Comparison of ENCODE assay signal across 8 mouse cellular contexts in the genomic region with DNA sequence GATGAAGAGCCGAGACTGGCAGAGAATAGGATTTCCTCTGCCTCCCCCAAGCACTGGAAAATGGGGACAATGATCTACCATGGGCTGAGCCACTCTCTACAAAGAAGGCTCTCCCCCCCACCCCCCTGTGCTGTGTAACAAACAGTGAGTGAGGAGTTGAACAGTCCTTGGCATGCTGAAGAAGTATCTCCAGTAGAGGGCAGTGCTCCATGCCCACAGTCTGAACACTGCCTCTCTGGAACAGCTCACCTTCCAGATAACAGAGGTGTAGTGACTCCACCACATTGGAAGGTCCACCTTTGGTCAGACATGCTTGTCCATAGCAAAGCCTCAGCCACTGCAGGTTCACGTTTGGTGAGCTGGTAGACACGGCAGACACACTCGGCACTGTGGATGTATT.
DNase-seq lines count a peak whose midpoint lies in the region; ATAC-seq and TF ChIP-seq lines count a peak whose summit lies in the region.

No protein-coding gene starts in this region.

- WGBS in cerebellum, adult 2 months, result 76% methylated on average over 4 of the region's 4 CpGs
- 70% methylated on average over 4 of the region's 4 CpGs for WGBS in heart, embryonic 12.5 days
- WGBS in stomach, embryonic 14.5 days, result 78% methylated on average over 4 of the region's 4 CpGs

- peak; percentile 24 to 50 for DNase-seq in spleen, adult 18-20 months
- DNase-seq in spleen, adult 12 weeks (ENCODE audit: low spot score), result no peak
- peak; percentile 24 to 33 for DNase-seq in cerebellum, adult 2 months
- DNase-seq in kidney, postnatal 14 days, result peak; percentile 39
- no peak for DNase-seq in MN1 (ENCODE audit: low spot score)

- TF ChIP-seq CTCF in cerebellum, adult 2 months (IDR thresholded peaks at IDR 0.05; ENCODE audit: borderline replicate concordance, insufficient read depth, low read depth, low read length), result peak; percentile 79

- H3K27me3 ChIP-seq in cerebellum, adult 2 months (ENCODE audit: control insufficient read depth, insufficient read depth, low read length), result no peaks in the 10 kb centered on the region
- no peaks in the 10 kb centered on the region for H3K27me3 ChIP-seq in heart, embryonic 12.5 days (replicated peaks)
- no peaks in the 10 kb centered on the region for H3K27me3 ChIP-seq in stomach, embryonic 14.5 days (ENCODE audit: control insufficient read depth, insufficient read depth, low read length)

- H3K4me3 ChIP-seq in cerebellum, adult 2 months (replicated peaks; ENCODE audit: insufficient read depth, low read depth, low read length), result no peak overlapping the region
- H3K4me3 ChIP-seq in heart, embryonic 12.5 days, result no peak overlapping the region
- no peak overlapping the region for H3K4me3 ChIP-seq in stomach, embryonic 14.5 days (ENCODE audit: low read depth, low read length)

- peak; percentile 51; the same call in 1 of the 2 replicates for ATAC-seq in heart, embryonic 12.5 days (ENCODE audit: insufficient number of reproducible peaks, low FRiP score)
- peak; percentile 75; the same call in 1 of the 2 replicates for ATAC-seq in megakaryocyte, adult 5-6 weeks (ENCODE audit: poor library complexity, severe bottlenecking)
- 0 out of 2 replicates have a peak, but pooled peaks have one; percentile 46 for ATAC-seq in stomach, embryonic 14.5 days (ENCODE audit: insufficient number of reproducible peaks, insufficient read depth, low FRiP score, low read depth)

- no peak for TF ChIP-seq POLR2A in cerebellum, adult 2 months (IDR thresholded peaks at IDR 0.05; ENCODE audit: borderline replicate concordance, insufficient read depth, low read length)

- H3K27ac ChIP-seq in cerebellum, adult 2 months (ENCODE audit: insufficient read depth, low read length), result no peak overlapping the region
- no peak overlapping the region for H3K27ac ChIP-seq in heart, embryonic 12.5 days (ENCODE audit: poor library complexity, severe bottlenecking)
- H3K27ac ChIP-seq in stomach, embryonic 14.5 days (ENCODE audit: low read length), result no peak overlapping the region

- H3K9ac ChIP-seq in heart, embryonic 12.5 days, result no peak overlapping the region
- no peak overlapping the region for H3K9ac ChIP-seq in stomach, embryonic 14.5 days (replicated peaks; ENCODE audit: low read depth, low read length)

- no peaks in the 10 kb centered on the region for H3K9me3 ChIP-seq in heart, embryonic 12.5 days (replicated peaks)
- no peaks in the 10 kb centered on the region for H3K9me3 ChIP-seq in stomach, embryonic 14.5 days (ENCODE audit: control insufficient read depth, low read depth, low read length)

- H3K4me1 ChIP-seq in cerebellum, adult 2 months (ENCODE audit: control insufficient read depth, insufficient read depth, low read length), result no peaks in the 10 kb centered on the region
- no peaks in the 10 kb centered on the region for H3K4me1 ChIP-seq in heart, embryonic 12.5 days (replicated peaks)
- no peaks in the 10 kb centered on the region for H3K4me1 ChIP-seq in stomach, embryonic 14.5 days (ENCODE audit: control insufficient read depth, insufficient read depth, low read length)

- H3K4me2 ChIP-seq in heart, embryonic 12.5 days, result no peak overlapping the region
- no peak overlapping the region for H3K4me2 ChIP-seq in stomach, embryonic 14.5 days (replicated peaks; ENCODE audit: low read depth, low read length)

- no peaks in the 10 kb centered on the region for H3K36me3 ChIP-seq in heart, embryonic 12.5 days
- H3K36me3 ChIP-seq in stomach, embryonic 14.5 days (ENCODE audit: control insufficient read depth, insufficient read depth, low read length), result no peaks in the 10 kb centered on the region

Comparison
In these comparisons a context has a peak if more than half of its experiments do, and no peak if none do; other contexts are left out.
1. DNase-seq: peak in spleen, adult 18-20 months (2 of 2), cerebellum, adult 2 months (2 of 2) and kidney, postnatal 14 days (single experiment); none in spleen, adult 12 weeks (single experiment) and MN1 (single experiment).
2. Peak in every context shown above with its lines, with median percentiles within 50 percentile points of each other: ATAC-seq.